Mouse (Mus musculus) spleen, postnatal 10 days (tissue): Measurements from ENCODE around the gene Tnp2.
"Not testable (repeated sequence)": the region's sequence is repeated elsewhere in the genome, so short reads cannot be mapped to it uniquely, and the experiment has no call there.

Experiments used
- DNase-seq, 2 experiments: peaks; one replicate each; pipeline ENCODE4 v3.0.0; 2021 to 2022; ENCODE audit warnings: low spot score in 2 of 2

Tnp2 gene

GRCm38 (mm10) chr16:10788271-10788670 lies at the start of gene Tnp2:
Gene Tnp2, minus strand, starts transcription at chr16:10788660.
- no peak for DNase-seq

DNA sequence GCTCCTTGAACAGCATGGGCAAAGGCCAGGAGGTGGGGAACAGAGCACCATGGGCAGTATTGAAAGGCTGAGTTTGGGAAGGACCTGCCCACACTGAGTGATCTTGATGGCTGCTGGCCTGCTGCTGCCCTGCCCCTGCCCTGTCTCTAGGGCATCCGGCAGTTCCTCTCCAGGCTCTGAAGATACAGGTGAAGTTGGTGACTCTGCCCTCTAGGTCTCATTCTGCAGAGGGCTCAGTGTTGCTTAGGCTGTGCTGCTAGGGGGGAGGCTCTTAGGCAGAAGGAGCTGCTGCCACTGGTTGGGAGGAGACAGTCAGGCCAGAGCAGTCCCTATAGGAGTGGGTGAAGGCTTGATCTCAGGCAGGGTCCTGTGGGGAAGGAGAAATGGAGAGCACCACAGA lies 49.4 kb upstream of the Tnp2 start:
- no peak for DNase-seq

- DNase-seq, result no peak
Observed at GRCm38 (mm10) chr16:10837250-10837649, 48.8 kb upstream of the Tnp2 start.

DNA sequence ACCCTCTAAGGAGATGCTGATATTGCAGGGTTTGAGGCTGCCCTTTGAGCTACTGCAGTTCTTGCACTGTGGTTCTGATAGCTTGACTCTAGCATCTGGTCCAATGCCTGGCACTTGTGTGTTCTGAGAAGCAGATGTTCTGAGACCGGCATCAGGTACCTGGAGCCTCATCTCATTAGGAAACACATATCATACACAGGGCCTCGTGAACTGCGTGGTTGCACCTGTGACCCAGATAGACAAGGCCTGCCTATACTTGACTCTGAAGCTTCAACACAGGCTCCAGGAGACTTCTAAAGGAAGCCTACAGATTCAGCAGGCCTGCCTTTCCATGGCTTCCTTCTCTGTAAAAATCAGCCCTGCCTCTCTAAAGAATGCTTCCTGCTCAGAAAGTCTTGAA lies 47.9 kb upstream of the Tnp2 start:
- DNase-seq, result no peak

DNA sequence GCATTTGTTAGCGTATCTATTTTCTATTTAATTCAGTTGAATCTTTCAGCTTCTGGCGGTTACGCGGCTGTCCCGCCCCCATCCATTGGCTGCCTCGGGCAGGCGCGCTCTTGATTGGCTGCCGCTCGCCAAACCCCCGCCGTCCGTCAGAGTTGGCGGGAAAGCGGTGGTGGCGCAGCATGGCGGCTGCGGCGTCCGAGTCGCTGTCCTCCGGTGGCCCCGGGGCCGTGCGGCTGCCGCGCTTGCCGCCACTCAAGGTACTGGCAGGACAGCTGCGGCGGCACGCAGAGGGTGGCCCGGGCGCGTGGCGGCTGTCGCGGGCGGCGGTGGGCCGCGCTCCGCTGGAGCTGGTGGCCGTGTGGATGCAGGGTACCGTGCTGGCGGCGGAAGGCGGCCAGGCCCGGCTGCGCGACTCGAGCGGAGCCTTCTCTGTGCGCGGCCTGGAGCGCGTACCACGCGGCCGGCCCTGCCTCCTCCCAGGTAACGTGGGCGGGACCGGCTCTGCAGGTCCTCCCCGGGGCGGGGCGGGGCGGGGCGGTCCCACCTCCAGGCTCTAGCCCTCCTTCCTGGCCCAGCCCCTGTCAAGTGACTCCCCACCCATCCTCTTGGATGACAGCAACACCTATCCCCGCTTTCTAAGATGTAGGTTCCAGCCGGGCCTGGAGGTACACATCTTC lies 46.6 kb upstream of the Tnp2 start, which contains the start of gene Rmi2:
TSS of gene Rmi2 (plus strand) at position 149 of the 677 bp plus-strand sequence.
- peak; percentile 76 to 89 for DNase-seq

DNA sequence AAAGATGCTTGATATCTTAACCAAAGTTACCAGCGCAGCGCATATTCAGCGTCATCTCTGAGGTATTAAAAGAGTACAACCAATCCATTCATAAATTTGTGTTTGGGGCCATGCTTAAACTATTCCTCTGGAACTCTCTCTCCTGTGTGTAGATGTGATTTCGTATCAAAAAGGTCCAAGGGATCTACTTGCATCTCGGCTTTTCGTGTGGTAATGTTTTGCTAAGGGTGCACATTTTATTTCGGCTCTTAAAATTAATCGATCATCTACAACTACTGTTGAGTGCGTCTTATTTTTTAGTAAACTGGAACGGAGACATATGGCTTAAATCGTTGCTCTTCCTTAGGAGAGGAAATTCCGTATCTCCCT lies 46.1 kb upstream of the Tnp2 start:
- DNase-seq, result no peak

- no peak for DNase-seq
Observed at GRCm38 (mm10) chr16:10828461-10828805, 40.0 kb upstream of the Tnp2 start.

DNA sequence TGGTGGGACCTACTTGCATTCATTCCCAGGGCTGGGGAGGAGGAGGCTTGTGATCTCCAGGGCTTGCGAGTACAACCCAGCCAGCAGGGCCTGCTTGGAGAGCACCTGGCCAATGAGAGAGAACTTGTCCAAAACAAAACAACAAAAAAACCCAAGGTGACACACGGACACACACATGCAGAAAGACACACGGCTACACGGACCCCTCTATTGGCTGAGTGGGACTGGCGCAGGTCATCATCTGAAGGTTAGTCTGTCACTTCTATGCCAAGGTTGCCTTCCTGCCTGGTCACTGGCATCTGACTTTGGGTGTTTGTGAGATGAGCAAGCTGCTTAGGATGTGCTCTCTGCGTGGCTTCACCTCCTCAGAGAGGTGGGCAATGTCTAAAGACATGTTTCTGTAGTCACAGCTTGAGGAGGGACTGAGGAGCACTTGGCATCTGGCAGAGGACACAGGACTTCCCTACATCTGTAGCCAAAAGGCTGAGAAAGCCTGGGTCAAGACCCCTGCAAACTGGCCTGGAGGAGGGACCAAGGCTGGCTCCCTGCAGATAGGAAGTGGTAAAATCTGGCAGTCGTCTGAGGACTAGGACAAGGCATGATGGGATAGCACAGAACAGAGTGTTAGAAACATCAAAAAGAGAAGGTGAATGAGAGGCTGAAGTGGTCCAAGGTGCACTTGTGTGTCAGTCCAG lies 39.5 kb upstream of the Tnp2 start:
- DNase-seq, result no peak

DNA sequence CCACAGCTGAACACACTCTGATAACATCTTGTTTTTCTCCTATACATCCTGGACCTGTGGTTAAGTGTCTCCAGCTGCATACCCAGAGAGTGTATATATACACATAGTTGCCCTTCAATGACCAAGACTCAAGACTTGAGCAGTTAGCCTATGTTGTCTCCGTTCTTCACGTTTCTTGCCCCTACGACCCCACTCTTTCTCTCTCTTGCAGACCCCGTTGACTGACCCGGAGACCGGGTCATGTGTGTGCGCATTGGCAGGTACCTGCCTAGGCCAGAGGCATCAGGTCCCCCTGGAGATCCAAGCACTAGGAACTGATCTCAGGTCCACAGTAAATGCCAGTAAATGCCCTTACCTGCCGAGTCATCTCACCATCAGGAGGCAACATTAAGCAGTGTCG lies 38.8 kb upstream of the Tnp2 start:
- no peak for DNase-seq

DNA sequence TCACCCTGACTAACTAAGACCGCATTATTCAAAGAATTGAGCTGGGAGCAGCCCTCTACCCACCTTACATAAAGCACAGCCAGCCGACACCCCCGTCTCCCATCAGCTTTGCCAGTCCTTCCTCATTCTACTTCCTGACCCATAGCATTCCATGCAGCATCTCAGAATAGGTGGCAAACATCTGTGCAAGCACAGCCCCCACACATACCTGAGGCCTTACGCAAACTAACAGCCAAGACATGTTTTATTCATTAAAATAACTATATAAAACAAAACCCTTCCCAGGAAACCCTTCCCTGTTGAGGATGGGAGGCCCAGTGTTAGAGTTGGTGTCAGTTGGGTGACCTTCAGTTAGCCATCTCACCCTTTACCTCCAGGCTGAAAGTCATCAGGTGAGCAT lies 37.4 kb upstream of the Tnp2 start:
- no peak for DNase-seq

- DNase-seq, result no peak
Observed at GRCm38 (mm10) chr16:10824536-10824935, 36.1 kb upstream of the Tnp2 start.

GRCm38 (mm10) chr16:10821387-10821786 lies 32.9 kb upstream of the Tnp2 start:
- DNase-seq, result peak in 1 of 2 experiments; percentile 30

- no peak for DNase-seq
Observed at GRCm38 (mm10) chr16:10819966-10820365, 31.5 kb upstream of the Tnp2 start.

DNA sequence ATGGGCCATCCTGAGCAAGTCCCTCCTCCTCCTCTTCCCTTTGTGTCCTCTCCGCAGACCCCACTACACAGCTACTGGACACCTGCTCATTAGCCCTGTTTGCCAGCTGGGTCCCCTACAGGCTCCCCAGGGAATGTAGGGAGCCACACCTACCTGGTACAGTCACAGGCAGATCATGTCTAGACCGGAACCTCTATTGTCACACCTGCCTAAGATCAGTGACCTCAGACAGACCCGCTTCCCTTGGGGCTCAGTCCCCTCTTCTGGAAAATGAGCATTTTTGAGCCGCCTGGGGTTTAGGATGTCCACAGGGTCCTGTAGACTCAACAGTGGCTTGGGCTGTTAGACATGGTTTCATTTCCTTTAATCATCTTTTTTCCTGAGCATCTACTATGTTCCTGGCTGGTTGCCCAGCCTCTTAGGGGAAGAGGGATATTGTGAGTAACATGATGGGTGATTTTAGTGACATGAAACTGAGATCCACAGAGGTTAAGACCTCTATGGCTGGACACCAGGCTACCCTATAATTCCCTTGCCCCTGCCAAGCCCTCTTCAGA lies 30.2 kb upstream of the Tnp2 start:
- no peak for DNase-seq

DNA sequence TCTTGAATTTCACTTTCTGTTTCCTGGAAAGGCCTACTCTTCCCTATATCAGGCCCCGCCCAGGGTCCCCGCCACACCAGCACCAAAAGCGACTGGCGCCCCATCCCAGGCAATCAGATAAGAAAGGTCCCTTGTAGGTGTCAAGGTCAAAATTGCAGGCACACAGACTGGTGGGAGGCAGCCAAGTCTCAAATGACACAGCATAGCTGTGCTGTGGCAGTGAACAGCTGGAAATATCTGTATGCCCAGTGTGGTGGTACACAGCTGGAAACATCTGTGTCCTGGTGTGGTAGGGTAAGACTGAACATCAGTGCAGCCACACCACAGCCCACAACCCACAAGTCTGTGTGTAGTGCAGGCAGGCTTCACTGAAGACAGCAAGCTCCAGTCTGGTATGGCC lies 26.4 kb upstream of the Tnp2 start:
- no peak for DNase-seq

DNA sequence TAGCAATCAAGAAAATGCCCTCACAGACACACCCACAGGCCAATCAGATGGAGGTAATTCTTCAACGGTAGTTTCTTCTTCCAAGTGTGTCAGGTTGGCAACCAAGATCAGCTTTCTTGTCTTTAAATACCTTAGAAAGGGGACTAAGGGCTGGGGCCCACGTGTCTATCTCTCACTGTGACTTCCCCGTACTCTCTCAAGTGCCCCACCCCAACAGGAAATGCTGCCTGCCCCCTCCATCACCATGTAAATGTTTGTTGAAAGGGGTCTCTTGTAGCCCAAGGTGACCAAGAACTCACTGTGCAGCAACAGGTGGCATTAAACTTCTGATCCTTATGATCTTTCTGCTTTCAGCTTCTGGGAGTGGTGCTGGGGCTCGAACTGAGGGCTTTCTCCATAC lies 25.3 kb upstream of the Tnp2 start:
- DNase-seq, result no peak

GRCm38 (mm10) chr16:10812865-10813371 lies 24.5 kb upstream of the Tnp2 start, which contains the start of gene Gm11172:
Gene Gm11172, plus strand, starts transcription at chr16:10812915.
- no peak for DNase-seq

DNA sequence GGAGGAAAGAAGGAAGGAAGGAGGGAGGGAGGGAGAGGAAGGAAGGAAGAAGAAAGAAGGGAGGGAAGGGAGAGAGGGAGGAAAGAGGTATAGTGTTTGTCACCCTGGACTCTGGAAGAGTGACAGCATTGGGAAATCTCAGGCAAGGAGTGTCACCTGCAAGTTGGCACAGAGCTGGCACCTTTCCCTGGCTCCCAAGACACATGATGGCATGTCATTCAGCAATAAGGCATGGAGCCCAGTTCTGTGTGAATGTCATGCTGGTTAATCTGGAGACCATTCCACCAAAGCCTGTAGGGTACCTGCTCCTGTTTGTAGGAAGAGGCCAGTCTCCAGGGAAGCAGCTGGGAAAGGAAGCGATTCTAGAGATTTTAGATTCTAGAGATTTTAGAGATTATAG lies 21.9 kb upstream of the Tnp2 start:
- no peak for DNase-seq

DNA sequence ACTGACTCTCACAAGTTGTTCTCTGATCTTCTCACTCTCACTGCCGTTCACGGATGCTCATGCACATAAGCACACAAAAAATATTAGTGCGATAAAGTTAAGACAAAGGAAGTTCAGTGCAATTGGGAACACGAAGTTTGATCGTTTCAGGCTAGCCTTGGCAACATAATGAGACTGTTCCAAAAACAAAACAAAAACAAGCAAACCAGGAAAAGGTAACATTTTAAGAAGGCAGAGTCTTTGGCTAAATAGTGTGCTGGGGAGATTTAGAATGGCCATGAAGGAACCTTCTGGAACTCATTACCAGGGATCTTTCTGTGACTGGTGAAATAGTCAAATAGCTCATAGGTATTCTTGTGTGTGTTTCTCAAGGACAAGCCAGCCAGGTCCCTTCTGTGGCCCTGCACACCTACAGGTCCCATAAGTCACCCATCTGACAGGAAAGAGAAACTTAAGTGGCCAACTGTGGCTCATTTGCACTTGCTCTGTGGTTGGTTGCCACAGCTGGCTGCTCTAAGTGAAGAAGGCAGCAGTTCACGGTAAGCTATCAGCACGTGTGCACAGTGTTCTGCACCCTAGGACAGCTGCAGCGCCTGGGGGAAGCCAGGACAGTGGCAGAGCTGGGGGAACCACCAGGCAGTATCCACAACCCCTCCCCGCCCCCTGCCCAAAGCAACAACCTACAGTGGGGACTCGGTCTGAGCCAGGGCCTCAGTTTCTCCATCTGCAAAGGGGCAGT lies 17.5 kb upstream of the Tnp2 start, which contains the start of gene Prm1:
TSS of gene Prm1 (minus strand) at position 51 of the 739 bp plus-strand sequence.
- DNase-seq, result peak in 1 of 2 experiments; percentile 44

DNA sequence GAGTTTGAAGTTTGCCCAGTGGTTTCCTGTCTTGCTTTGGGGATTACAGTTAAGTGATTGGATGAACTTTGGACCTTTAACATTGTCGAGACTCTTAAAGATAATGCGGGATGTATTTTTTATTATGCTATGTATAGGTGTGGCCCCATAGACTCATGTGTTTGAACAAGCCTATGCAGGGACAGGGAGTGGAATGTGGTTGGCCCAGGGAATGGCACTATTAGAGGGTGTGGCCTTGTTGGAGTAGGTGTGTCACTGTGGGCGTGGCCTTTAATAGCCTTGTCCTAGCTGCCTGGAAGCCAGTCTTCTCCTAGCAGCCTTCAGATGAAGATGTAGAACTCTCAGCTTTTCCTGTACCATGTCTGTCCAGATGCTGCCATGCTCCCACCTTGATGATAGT lies 14.0 kb upstream of the Tnp2 start:
- DNase-seq, result not testable (repeated sequence)

DNA sequence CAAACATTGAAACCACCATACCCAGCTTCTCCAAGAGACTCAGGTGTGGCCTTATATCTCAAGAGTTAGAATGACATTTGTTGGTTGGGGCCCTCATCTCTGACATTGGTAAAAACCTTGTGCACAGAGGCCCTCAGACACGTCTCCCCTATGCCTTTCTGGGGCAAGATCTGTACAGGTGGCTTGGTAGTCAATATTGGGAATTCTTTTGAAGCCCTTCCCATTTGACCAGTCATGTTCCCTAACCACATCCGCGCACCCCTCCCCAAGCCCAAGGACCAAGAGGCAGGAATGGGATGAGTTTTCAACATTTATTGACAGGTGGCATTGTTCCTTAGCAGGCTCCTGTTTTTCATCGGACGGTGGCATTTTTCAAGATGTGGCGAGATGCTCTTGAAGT lies 7.6 kb upstream of the Tnp2 start, which contains the start of gene Prm2:
TSS of gene Prm2 (minus strand) at position 101 of the 400 bp plus-strand sequence.
- DNase-seq, result no peak

- DNase-seq, result no peak
Observed at GRCm38 (mm10) chr16:10790702-10791101, 2.2 kb upstream of the Tnp2 start, which contains the start of gene Prm3. Gene Prm3, minus strand, starts transcription at chr16:10790914.
